Mouse (Mus musculus) midbrain, embryonic 16.5 days (tissue): ENCODE measurements at regions not wholly inside any gene's neighbourhood (a gene's known extent, or its start where the extent isn't known, plus 50 kb on each side); places are given as distances from the start of the nearest gene placed in this dataset.
A peak's percentile ranks its signal among the peaks of the same experiment; 100 is the strongest.

ENCODE experiments used
- ATAC-seq: fragments of 200-750 bp; cut with Nextera tagmentation; 2 replicates; pipeline ENCODE4 v1.8.0; 2017; ENCODE audit warnings: moderate TSS enrichment
- H3K27ac ChIP-seq: fragments of 300-500 bp; sonication (generic); 2 replicates; pipeline ENCODE4 v1.5.1; 2014; ENCODE audit warnings: mild to moderate bottlenecking, low read length, mixed read lengths
- H3K27me3 ChIP-seq: fragments of 300-500 bp; sonication (generic); 2 replicates; pipeline ENCODE4 v1.6.1; 2014; ENCODE audit warnings: low read depth, low read length, mixed read lengths; ENCODE audit not compliant: control insufficient read depth, insufficient read depth
- H3K36me3 ChIP-seq: fragments of 300-500 bp; sonication (generic); 2 replicates; pipeline ENCODE4 v1.6.1; 2014; ENCODE audit warnings: mild to moderate bottlenecking, low read length, moderate library complexity, mixed read lengths; ENCODE audit not compliant: control insufficient read depth, insufficient read depth
- H3K4me1 ChIP-seq: fragments of 300-500 bp; sonication (generic); 2 replicates; pipeline ENCODE4 v1.6.1; 2014; ENCODE audit warnings: mild to moderate bottlenecking, low read length, mixed read lengths; ENCODE audit not compliant: control insufficient read depth, insufficient read depth
- H3K4me2 ChIP-seq: fragments of 300-500 bp; sonication (generic); 2 replicates; pipeline ENCODE4 v1.6.1; 2014; ENCODE audit warnings: mild to moderate bottlenecking, low read length, mixed read lengths
- H3K4me3 ChIP-seq: fragments of 300-500 bp; sonication (generic); 2 replicates; pipeline ENCODE4 v1.5.1; 2014; ENCODE audit warnings: low read depth, mild to moderate bottlenecking, low read length, moderate library complexity, mixed read lengths
- H3K9ac ChIP-seq: fragments of 300-500 bp; sonication (generic); 2 replicates; pipeline ENCODE4 v1.6.1; 2014; ENCODE audit warnings: low read depth, low read length, mixed read lengths
- H3K9me3 ChIP-seq: fragments of 300-500 bp; sonication (generic); replicated peaks from 2 replicates; pipeline ENCODE4 v1.6.1; 2014; ENCODE audit warnings: mild to moderate bottlenecking, low read length, mixed read lengths; ENCODE audit not compliant: control insufficient read depth, poor library complexity, severe bottlenecking
- WGBS: fragments of 180-500 bp; shearing (Covaris S2); extraction: QIAGEN DNeasy Blood & Tissue Kit; methylation state at CpG from one replicate; pipeline ENCODE4 v1.1.7; 2014; 5-methylcytosine and 5-hydroxymethylcytosine counted together

- Histone ChIP-seq H3K4me1 (no peaks in the 10 kb centered on the region; the same call in none of the 2 replicates), H3K27ac (no peak overlapping the region), H3K9me3 (no peaks in the 10 kb centered on the region), H3K27me3 (no peaks in the 10 kb centered on the region; the same call in 1 of the 2 replicates), H3K36me3 (no peaks in the 10 kb centered on the region), H3K4me2 (no peak overlapping the region), H3K9ac (no peak overlapping the region), H3K4me3 (no peak overlapping the region)
- no peak for ATAC-seq
- WGBS, result 88% methylated on average over 4 of the region's 4 CpGs
Observed at GRCm38 (mm10) chr11:82573126-82573525, 184.4 kb downstream of the Tmem132e start.

GRCm38 (mm10) chr11:82571525-82571924, 182.8 kb downstream of the Tmem132e start:
- no peak for ATAC-seq
- no peak overlapping the region for H3K4me3 ChIP-seq

GRCm38 (mm10) chr11:82569819-82570218, 181.1 kb downstream of the Tmem132e start:
- Histone ChIP-seq H3K36me3 (no peaks in the 10 kb centered on the region), H3K9me3 (no peaks in the 10 kb centered on the region), H3K4me1 (no peaks in the 10 kb centered on the region; the same call in none of the 2 replicates), H3K27me3 (no peaks in the 10 kb centered on the region; the same call in 1 of the 2 replicates), H3K4me3 (no peak overlapping the region), H3K9ac (no peak overlapping the region), H3K4me2 (no peak overlapping the region), H3K27ac (no peak overlapping the region)
- no peak for ATAC-seq

More at GRCm38 (mm10) chr11:82571525-82571924, 182.8 kb downstream of the Tmem132e start:
- Histone ChIP-seq H3K4me2 (no peak overlapping the region), H3K9ac (no peak overlapping the region), H3K4me1 (no peaks in the 10 kb centered on the region; the same call in none of the 2 replicates), H3K9me3 (no peaks in the 10 kb centered on the region), H3K27ac (no peak overlapping the region), H3K36me3 (no peaks in the 10 kb centered on the region), H3K27me3 (no peaks in the 10 kb centered on the region; the same call in 1 of the 2 replicates)
- 14% methylated on average over 5 of the region's 5 CpGs for WGBS

GRCm38 (mm10) chr11:82568219-82568676, 179.5 kb downstream of the Tmem132e start:
- H3K27ac ChIP-seq, result no peak overlapping the region
- 0 out of 2 replicates have a peak, but pooled peaks have one; percentile 17 for ATAC-seq
- WGBS, result 45% methylated on average over 2 of the region's 2 CpGs

GRCm38 (mm10) chr11:82567014-82567685, 178.4 kb downstream of the Tmem132e start:
- Histone ChIP-seq H3K9ac (no peak overlapping the region), H3K27me3 (no peaks in the 10 kb centered on the region; the same call in 1 of the 2 replicates), H3K4me2 (no peak overlapping the region), H3K27ac (0 out of 2 replicates have a peak overlapping the region, but pooled peaks have one; percentile 30), H3K4me1 (no peaks in the 10 kb centered on the region; the same call in none of the 2 replicates), H3K36me3 (no peaks in the 10 kb centered on the region), H3K4me3 (no peak overlapping the region), H3K9me3 (no peaks in the 10 kb centered on the region)
- 49% methylated on average over 9 of the region's 9 CpGs for WGBS
- no peak for ATAC-seq

More at GRCm38 (mm10) chr11:82568219-82568676, 179.5 kb downstream of the Tmem132e start:
- Histone ChIP-seq H3K9ac (no peak overlapping the region), H3K4me1 (no peaks in the 10 kb centered on the region; the same call in none of the 2 replicates), H3K4me3 (no peak overlapping the region), H3K36me3 (no peaks in the 10 kb centered on the region), H3K9me3 (no peaks in the 10 kb centered on the region), H3K27me3 (no peaks in the 10 kb centered on the region; the same call in 1 of the 2 replicates), H3K4me2 (no peak overlapping the region)

- Histone ChIP-seq H3K4me3 (no peak overlapping the region), H3K9me3 (no peaks in the 10 kb centered on the region), H3K36me3 (no peaks in the 10 kb centered on the region), H3K4me1 (no peaks in the 10 kb centered on the region; the same call in none of the 2 replicates), H3K4me2 (no peak overlapping the region), H3K9ac (no peak overlapping the region), H3K27ac (no peak overlapping the region), H3K27me3 (no peaks in the 10 kb centered on the region; the same call in 1 of the 2 replicates)
- 77% methylated on average over 4 of the region's 4 CpGs for WGBS
- ATAC-seq, result no peak
Observed at GRCm38 (mm10) chr11:82566092-82566491, 177.4 kb downstream of the Tmem132e start.

GRCm38 (mm10) chr11:82564181-82564580, 175.5 kb downstream of the Tmem132e start:
- Histone ChIP-seq H3K9ac (no peak overlapping the region), H3K27me3 (no peaks in the 10 kb centered on the region), H3K4me3 (no peak overlapping the region), H3K27ac (no peak overlapping the region), H3K4me2 (no peak overlapping the region), H3K9me3 (no peaks in the 10 kb centered on the region), H3K36me3 (no peaks in the 10 kb centered on the region), H3K4me1 (no peaks in the 10 kb centered on the region; the same call in none of the 2 replicates)
- 74% methylated on average over 10 of the region's 10 CpGs for WGBS
- no peak for ATAC-seq

GRCm38 (mm10) chr11:82542028-82542427, 153.3 kb downstream of the Tmem132e start:
- H3K36me3 ChIP-seq, result no peaks in the 10 kb centered on the region
- no peak overlapping the region for H3K27ac ChIP-seq
- no peaks in the 10 kb centered on the region for H3K9me3 ChIP-seq
- no peak overlapping the region for H3K9ac ChIP-seq
- 97% methylated on average over 3 of the region's 3 CpGs for WGBS
- H3K4me1 ChIP-seq, result no peaks in the 10 kb centered on the region
- no peak overlapping the region for H3K4me3 ChIP-seq
- no peaks in the 10 kb centered on the region for H3K27me3 ChIP-seq
- H3K4me2 ChIP-seq, result no peak overlapping the region
- ATAC-seq, result no peak

GRCm38 (mm10) chr11:82541376-82541775, 152.7 kb downstream of the Tmem132e start:
- 86% methylated on average over 7 of the region's 7 CpGs for WGBS
- no peaks in the 10 kb centered on the region for H3K9me3 ChIP-seq
- no peak overlapping the region for H3K9ac ChIP-seq
- ATAC-seq, result no peak
- no peak overlapping the region for H3K27ac ChIP-seq
- H3K27me3 ChIP-seq, result no peaks in the 10 kb centered on the region
- H3K4me3 ChIP-seq, result no peak overlapping the region
- H3K4me1 ChIP-seq, result no peaks in the 10 kb centered on the region
- no peaks in the 10 kb centered on the region for H3K36me3 ChIP-seq
- H3K4me2 ChIP-seq, result no peak overlapping the region
